Mouse (Mus musculus): ENCODE results near the gene Arhgef10l.

The Arhgef10l gene

GRCm38 (mm10) chr4:140606779-140607178 is 59.0 kb downstream of the Arhgef10l start:
- DNase-seq (ENCODE audit: low spot score in 2 of 2) = no peak

GRCm38 (mm10) chr4:140606197-140606596 is 59.6 kb downstream of the Arhgef10l start:
- DNase-seq (ENCODE audit: low spot score in 2 of 2) = no peak

- no peak for DNase-seq (ENCODE audit: low spot score in 2 of 2)
Measured at GRCm38 (mm10) chr4:140605790-140606189, 60.0 kb downstream of the Arhgef10l start.

- no peak for DNase-seq (ENCODE audit: low spot score in 2 of 2)
Measured at GRCm38 (mm10) chr4:140605247-140605646, 60.6 kb downstream of the Arhgef10l start.

- no peak for DNase-seq (ENCODE audit: low spot score in 2 of 2)
Measured at GRCm38 (mm10) chr4:140604541-140604940, 61.3 kb downstream of the Arhgef10l start.

GRCm38 (mm10) chr4:140602022-140602421 is 63.8 kb downstream of the Arhgef10l start:
- no peak for DNase-seq (ENCODE audit: low spot score in 2 of 2)

- DNase-seq (ENCODE audit: low spot score in 2 of 2) = no peak
Measured at GRCm38 (mm10) chr4:140601153-140601552, 64.7 kb downstream of the Arhgef10l start.

- no peak for DNase-seq (ENCODE audit: low spot score in 2 of 2)
Measured at GRCm38 (mm10) chr4:140598846-140599245, 67.0 kb downstream of the Arhgef10l start.

GRCm38 (mm10) chr4:140597928-140598327 is 67.9 kb downstream of the Arhgef10l start:
- no peak for DNase-seq (ENCODE audit: low spot score in 2 of 2)

GRCm38 (mm10) chr4:140597378-140597777 is 68.4 kb downstream of the Arhgef10l start:
- DNase-seq (ENCODE audit: low spot score in 2 of 2) = no peak

GRCm38 (mm10) chr4:140593771-140594505 is 71.9 kb downstream of the Arhgef10l start:
- DNase-seq (ENCODE audit: low spot score in 2 of 2) = no peak

GRCm38 (mm10) chr4:140592990-140593770 is 72.6 kb downstream of the Arhgef10l start:
- no peak for DNase-seq (ENCODE audit: low spot score in 2 of 2)

GRCm38 (mm10) chr4:140592217-140592759 is 73.5 kb downstream of the Arhgef10l start:
- peak; percentile 76 to 78 for DNase-seq (ENCODE audit: low spot score in 2 of 2)

GRCm38 (mm10) chr4:140586478-140586877 is 79.3 kb downstream of the Arhgef10l start:
- DNase-seq (ENCODE audit: low spot score in 2 of 2) = no peak

- DNase-seq (ENCODE audit: low spot score in 2 of 2) = no peak
Measured at GRCm38 (mm10) chr4:140584240-140584639, 81.6 kb downstream of the Arhgef10l start.

GRCm38 (mm10) chr4:140582390-140583088 is 83.3 kb downstream of the Arhgef10l start:
- no peak for DNase-seq (ENCODE audit: low spot score in 2 of 2)

- peak in 1 of 2 experiments; percentile 15 for DNase-seq (ENCODE audit: low spot score in 2 of 2)
Measured at GRCm38 (mm10) chr4:140581730-140582389, 84.0 kb downstream of the Arhgef10l start.

- no peak for DNase-seq (ENCODE audit: low spot score in 2 of 2)
Measured at GRCm38 (mm10) chr4:140581341-140581729, 84.5 kb downstream of the Arhgef10l start.

- DNase-seq (ENCODE audit: low spot score in 2 of 2) = no peak
Measured at GRCm38 (mm10) chr4:140580866-140581265, 84.9 kb downstream of the Arhgef10l start.

GRCm38 (mm10) chr4:140579576-140579975 is 86.2 kb downstream of the Arhgef10l start:
- DNase-seq (ENCODE audit: low spot score in 2 of 2) = no peak

- no peak for DNase-seq (ENCODE audit: low spot score in 2 of 2)
Measured at GRCm38 (mm10) chr4:140579149-140579548, 86.7 kb downstream of the Arhgef10l start.

Measured in right cerebral cortex, adult 2 months (tissue).